Mouse (Mus musculus): Measurements from ENCODE around the gene Tnp1. TPM values are rescaled to one million over a fixed set of nuclear protein-coding genes. Genes with fewer than 3 reads are reported as not detected.

The Tnp1 gene
- polyA plus RNA-seq, 1 experiment from 2014 or later = not detected

- Histone ChIP-seq H3K9me3 (replicated peaks; ENCODE audit: control insufficient read depth, low read length) (no peaks in the 10 kb centered on the region), H3K4me3 (ENCODE audit: low read depth, low read length) (no peak overlapping the region), H3K36me3 (ENCODE audit: control insufficient read depth, insufficient read depth, low read length) (no peaks in the 10 kb centered on the region), H3K4me2 (ENCODE audit: low read length) (no peak overlapping the region), H3K27ac (ENCODE audit: low read depth, low read length) (no peak overlapping the region), H3K27me3 (replicated peaks; ENCODE audit: control insufficient read depth, insufficient read depth, low read length) (no peaks in the 10 kb centered on the region), H3K9ac (ENCODE audit: low read length) (no peak overlapping the region), H3K4me1 (ENCODE audit: control insufficient read depth, insufficient read depth, low read length) (no peaks in the 10 kb centered on the region)
- DNase-seq (ENCODE audit: low spot score) (no peak), ATAC-seq (no peak)
- WGBS = 68% methylated on average over 2 of the region's 2 CpGs
These were observed 22.7 kb downstream of the Tnp1 start for GRCm38 (mm10) chr1:72992944-72993464.

DNA sequence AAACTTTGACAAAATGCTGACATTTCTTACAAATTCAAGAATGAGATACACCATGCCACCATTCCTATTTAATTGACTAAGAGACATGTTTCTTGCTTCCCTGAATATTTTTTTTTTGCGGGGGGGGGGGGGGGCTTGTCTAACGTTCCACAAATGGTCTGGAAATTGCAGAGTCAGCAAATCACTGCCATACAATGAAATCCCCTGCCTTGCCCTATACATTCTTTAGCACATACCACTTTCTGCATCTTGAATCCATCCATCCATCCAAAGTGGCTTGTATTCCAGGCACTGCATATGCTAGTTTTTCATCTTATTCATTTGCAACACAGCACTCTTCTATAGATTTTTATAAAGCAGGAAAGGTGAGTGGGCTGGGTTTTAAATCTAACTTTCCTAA is 23.5 kb downstream of the Tnp1 start:
- DNase-seq (ENCODE audit: low spot score) (no peak), ATAC-seq (no peak)
- H3K4me1 ChIP-seq (ENCODE audit: control insufficient read depth, insufficient read depth, low read length) = no peaks in the 10 kb centered on the region
- H3K4me2 ChIP-seq (ENCODE audit: low read length) = no peak overlapping the region
- H3K27ac ChIP-seq (ENCODE audit: low read depth, low read length) = no peak overlapping the region
- H3K9ac ChIP-seq (ENCODE audit: low read length) = no peak overlapping the region
- no peak overlapping the region for H3K4me3 ChIP-seq (ENCODE audit: low read depth, low read length)
- no peaks in the 10 kb centered on the region for H3K27me3 ChIP-seq (replicated peaks; ENCODE audit: control insufficient read depth, insufficient read depth, low read length)
- H3K36me3 ChIP-seq (ENCODE audit: control insufficient read depth, insufficient read depth, low read length) = no peaks in the 10 kb centered on the region
- 65% methylated on average over 2 of the region's 2 CpGs for WGBS
- no peaks in the 10 kb centered on the region for H3K9me3 ChIP-seq (replicated peaks; ENCODE audit: control insufficient read depth, low read length)

DNA sequence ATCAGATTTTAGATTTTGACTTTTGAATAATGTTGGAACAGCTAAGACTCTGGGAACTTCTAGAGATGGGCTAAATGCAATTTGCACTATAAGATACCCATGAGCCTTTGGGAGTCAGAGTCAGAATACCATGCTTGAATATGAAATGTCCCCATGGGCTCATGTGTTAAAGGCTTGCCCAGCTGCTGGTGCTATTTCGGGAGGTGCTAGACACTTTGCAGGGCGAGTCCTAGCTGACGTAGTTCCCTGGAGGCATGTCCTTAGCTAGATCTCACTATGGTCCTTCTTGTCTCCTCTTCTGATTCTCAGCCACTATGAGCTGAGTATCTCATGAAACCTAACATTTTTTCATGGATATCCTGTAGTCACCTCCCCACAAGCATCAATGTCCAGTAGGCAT is 26.8 kb downstream of the Tnp1 start:
- H3K9ac ChIP-seq (ENCODE audit: low read length) = no peak overlapping the region
- 95% methylated on average over 3 of the region's 3 CpGs for WGBS
- DNase-seq (ENCODE audit: low spot score) (no peak), ATAC-seq (no peak)
- no peak overlapping the region for H3K4me2 ChIP-seq (ENCODE audit: low read length)
- H3K36me3 ChIP-seq (ENCODE audit: control insufficient read depth, insufficient read depth, low read length) = no peaks in the 10 kb centered on the region
- H3K4me3 ChIP-seq (ENCODE audit: low read depth, low read length) = no peak overlapping the region
- no peaks in the 10 kb centered on the region for H3K27me3 ChIP-seq (replicated peaks; ENCODE audit: control insufficient read depth, insufficient read depth, low read length)
- no peaks in the 10 kb centered on the region for H3K9me3 ChIP-seq (replicated peaks; ENCODE audit: control insufficient read depth, low read length)
- no peaks in the 10 kb centered on the region for H3K4me1 ChIP-seq (ENCODE audit: control insufficient read depth, insufficient read depth, low read length)
- H3K27ac ChIP-seq (ENCODE audit: low read depth, low read length) = no peak overlapping the region

GRCm38 (mm10) chr1:72986715-72987114 is 29.0 kb downstream of the Tnp1 start:
- no peak overlapping the region for H3K4me3 ChIP-seq (ENCODE audit: low read depth, low read length)
- no peaks in the 10 kb centered on the region for H3K36me3 ChIP-seq (ENCODE audit: control insufficient read depth, insufficient read depth, low read length)
- WGBS = 81% methylated on average over 4 of the region's 4 CpGs
- ATAC-seq = no peak
- no peak for DNase-seq (ENCODE audit: low spot score)
- no peak overlapping the region for H3K4me2 ChIP-seq (ENCODE audit: low read length)
- H3K4me1 ChIP-seq (ENCODE audit: control insufficient read depth, insufficient read depth, low read length) = no peaks in the 10 kb centered on the region
- no peak overlapping the region for H3K27ac ChIP-seq (ENCODE audit: low read depth, low read length)
- H3K9me3 ChIP-seq (replicated peaks; ENCODE audit: control insufficient read depth, low read length) = no peaks in the 10 kb centered on the region
- no peaks in the 10 kb centered on the region for H3K27me3 ChIP-seq (replicated peaks; ENCODE audit: control insufficient read depth, insufficient read depth, low read length)
- H3K9ac ChIP-seq (ENCODE audit: low read length) = no peak overlapping the region

DNA sequence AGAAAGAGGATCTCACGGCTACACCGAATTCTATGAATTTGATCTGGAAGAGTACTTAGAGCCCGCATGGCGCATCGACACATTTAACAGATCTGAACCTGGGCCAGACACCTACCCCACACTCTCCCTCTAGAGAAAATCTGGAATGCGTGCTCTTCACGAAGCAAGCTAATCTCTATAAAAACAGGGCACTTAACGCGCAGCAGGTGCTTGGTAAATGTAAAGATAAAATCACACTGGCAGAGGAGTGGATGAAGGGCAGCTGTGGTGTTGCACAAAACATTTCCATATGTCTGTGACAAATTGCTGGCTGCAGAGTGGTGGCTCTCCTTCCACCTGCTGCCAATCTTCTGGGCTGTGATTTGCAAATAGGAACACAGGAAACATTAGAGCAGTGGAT is 36.8 kb downstream of the Tnp1 start:
- Histone ChIP-seq H3K36me3 (ENCODE audit: control insufficient read depth, insufficient read depth, low read length) (no peaks in the 10 kb centered on the region), H3K4me3 (ENCODE audit: low read depth, low read length) (no peak overlapping the region), H3K9ac (ENCODE audit: low read length) (no peak overlapping the region), H3K9me3 (replicated peaks; ENCODE audit: control insufficient read depth, low read length) (no peaks in the 10 kb centered on the region), H3K27ac (ENCODE audit: low read depth, low read length) (no peak overlapping the region), H3K4me2 (ENCODE audit: low read length) (no peak overlapping the region), H3K4me1 (ENCODE audit: control insufficient read depth, insufficient read depth, low read length) (no peaks in the 10 kb centered on the region), H3K27me3 (replicated peaks; ENCODE audit: control insufficient read depth, insufficient read depth, low read length) (no peaks in the 10 kb centered on the region)
- no peak for DNase-seq (ENCODE audit: low spot score)
- no peak for ATAC-seq
- WGBS = 86% methylated on average over 9 of the region's 9 CpGs

DNA sequence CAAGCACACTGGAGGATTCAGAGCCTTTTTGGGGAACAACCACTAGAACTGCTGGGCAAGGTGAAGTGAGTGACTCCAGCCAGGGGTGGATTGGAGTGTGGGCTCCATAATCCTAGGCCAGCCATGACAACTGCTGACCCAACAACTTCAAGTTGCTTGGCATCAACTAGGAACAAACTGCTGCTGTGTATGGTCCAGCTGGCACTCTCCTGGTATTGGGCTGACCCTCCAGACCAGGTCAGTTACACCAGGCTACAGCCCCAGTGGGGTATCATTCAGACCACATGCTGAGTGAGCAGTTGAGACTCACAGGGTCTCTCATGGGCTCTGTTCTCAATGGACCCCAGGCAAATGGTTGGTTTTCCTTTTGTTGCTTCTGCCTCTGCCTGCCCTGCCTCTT is 41.5 kb downstream of the Tnp1 start:
- no peaks in the 10 kb centered on the region for H3K9me3 ChIP-seq (replicated peaks; ENCODE audit: control insufficient read depth, low read length)
- DNase-seq (ENCODE audit: low spot score) (no peak), ATAC-seq (no peak)
- no peaks in the 10 kb centered on the region for H3K4me1 ChIP-seq (ENCODE audit: control insufficient read depth, insufficient read depth, low read length)
- no peaks in the 10 kb centered on the region for H3K36me3 ChIP-seq (ENCODE audit: control insufficient read depth, insufficient read depth, low read length)
- no peak overlapping the region for H3K4me2 ChIP-seq (ENCODE audit: low read length)
- no peaks in the 10 kb centered on the region for H3K27me3 ChIP-seq (replicated peaks; ENCODE audit: control insufficient read depth, insufficient read depth, low read length)
- H3K27ac ChIP-seq (ENCODE audit: low read depth, low read length) = no peak overlapping the region
- H3K4me3 ChIP-seq (ENCODE audit: low read depth, low read length) = no peak overlapping the region
- H3K9ac ChIP-seq (ENCODE audit: low read length) = no peak overlapping the region

- H3K4me2 ChIP-seq (ENCODE audit: low read length) = no peak overlapping the region
- no peaks in the 10 kb centered on the region for H3K27me3 ChIP-seq (replicated peaks; ENCODE audit: control insufficient read depth, insufficient read depth, low read length)
- no peak overlapping the region for H3K9ac ChIP-seq (ENCODE audit: low read length)
- H3K4me3 ChIP-seq (ENCODE audit: low read depth, low read length) = no peak overlapping the region
- no peaks in the 10 kb centered on the region for H3K36me3 ChIP-seq (ENCODE audit: control insufficient read depth, insufficient read depth, low read length)
- no peak for DNase-seq (ENCODE audit: low spot score)
- 91% methylated on average over 9 of the region's 9 CpGs for WGBS
- no peaks in the 10 kb centered on the region for H3K4me1 ChIP-seq (ENCODE audit: control insufficient read depth, insufficient read depth, low read length)
- no peak for ATAC-seq
- no peaks in the 10 kb centered on the region for H3K9me3 ChIP-seq (replicated peaks; ENCODE audit: control insufficient read depth, low read length)
- no peak overlapping the region for H3K27ac ChIP-seq (ENCODE audit: low read depth, low read length)
These were observed 45.2 kb downstream of the Tnp1 start for GRCm38 (mm10) chr1:72970461-72970860.

DNA sequence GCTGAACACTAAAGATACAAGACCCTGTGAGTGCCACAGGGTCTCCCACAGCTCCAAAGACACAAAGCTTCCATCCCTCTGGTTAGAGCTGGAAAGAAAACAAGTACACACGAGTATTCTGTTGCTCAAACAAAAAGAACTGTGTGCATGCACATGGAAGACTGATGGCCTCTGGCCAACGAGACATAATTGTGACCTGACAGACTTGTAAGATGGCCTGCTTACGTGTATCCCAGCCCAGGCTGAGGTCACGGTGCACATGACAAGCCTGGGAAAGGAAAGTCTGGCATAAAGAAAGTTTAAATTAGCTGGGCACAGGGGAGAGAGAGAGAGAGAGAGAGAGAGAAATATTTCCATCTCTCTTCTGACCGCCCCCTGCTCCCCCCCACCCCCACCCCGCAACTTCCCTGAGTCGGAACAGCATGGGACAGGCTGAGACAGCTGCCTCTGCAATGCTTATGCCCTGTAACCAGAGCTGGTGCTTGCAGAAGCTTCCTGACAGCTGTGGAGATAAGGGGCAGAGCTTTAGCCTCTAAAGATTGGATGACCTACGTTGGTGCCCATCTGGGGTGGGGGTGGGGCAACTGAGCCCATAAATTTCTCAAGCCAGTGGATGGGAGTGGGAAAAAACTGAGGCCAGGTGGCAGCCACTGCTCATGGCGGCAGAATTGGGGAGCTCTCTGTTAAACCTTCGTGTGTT is 46.4 kb downstream of the Tnp1 start:
- Histone ChIP-seq H3K4me1 (ENCODE audit: control insufficient read depth, insufficient read depth, low read length) (no peaks in the 10 kb centered on the region), H3K9ac (ENCODE audit: low read length) (no peak overlapping the region), H3K27ac (ENCODE audit: low read depth, low read length) (no peak overlapping the region), H3K36me3 (ENCODE audit: control insufficient read depth, insufficient read depth, low read length) (no peaks in the 10 kb centered on the region), H3K9me3 (replicated peaks; ENCODE audit: control insufficient read depth, low read length) (no peaks in the 10 kb centered on the region), H3K4me3 (ENCODE audit: low read depth, low read length) (no peak overlapping the region), H3K27me3 (replicated peaks; ENCODE audit: control insufficient read depth, insufficient read depth, low read length) (no peaks in the 10 kb centered on the region), H3K4me2 (ENCODE audit: low read length) (no peak overlapping the region)
- WGBS = 50% methylated on average over 10 of the region's 10 CpGs
- peak; percentile 55 for ATAC-seq
- DNase-seq (ENCODE audit: low spot score) = peak; percentile 38

GRCm38 (mm10) chr1:72966423-72966822 is 49.3 kb downstream of the Tnp1 start:
- DNase-seq (ENCODE audit: low spot score) = no peak
- no peaks in the 10 kb centered on the region for H3K36me3 ChIP-seq (ENCODE audit: control insufficient read depth, insufficient read depth, low read length)
- H3K27ac ChIP-seq (ENCODE audit: low read depth, low read length) = no peak overlapping the region
- WGBS = 96% methylated on average over 4 of the region's 4 CpGs
- ATAC-seq = no peak
- H3K9ac ChIP-seq (ENCODE audit: low read length) = no peak overlapping the region
- H3K4me3 ChIP-seq (ENCODE audit: low read depth, low read length) = no peak overlapping the region
- no peak overlapping the region for H3K4me2 ChIP-seq (ENCODE audit: low read length)
- no peaks in the 10 kb centered on the region for H3K27me3 ChIP-seq (replicated peaks; ENCODE audit: control insufficient read depth, insufficient read depth, low read length)
- no peaks in the 10 kb centered on the region for H3K9me3 ChIP-seq (replicated peaks; ENCODE audit: control insufficient read depth, low read length)
- peaks cover 3% of the 10 kb centered on the region; the same call in 1 of the 2 replicates for H3K4me1 ChIP-seq (ENCODE audit: control insufficient read depth, insufficient read depth, low read length)

Measured in forebrain, embryonic 14.5 days (tissue).